In genomic region chr9:114561671-114561971, GRCm38 (mm10) we compare ENCODE assay signal across 10 mouse cellular contexts. TPM values are rescaled to one million over a fixed set of nuclear protein-coding genes. Genes with fewer than 3 reads are reported as not detected.
DNase-seq lines count a peak whose midpoint lies in the region; ATAC-seq lines count a peak whose summit lies in the region.
"Had no signal": no experiment of that assay in that cellular context is flagged by ENCODE, and none has a peak within 500 bp of the region (broad histone marks: within the 10 kb centered on the region; RNA-seq: fewer than 3 reads in every experiment).

No protein-coding gene starts in this region.

- H3K4me1 ChIP-seq in kidney, embryonic 15.5 days, result peaks cover 61% of the 10 kb centered on the region
- H3K4me1 ChIP-seq in embryonic facial prominence, embryonic 10.5 days, result peaks cover 64% of the 10 kb centered on the region
- H3K4me1 ChIP-seq in intestine, embryonic 14.5 days (replicated peaks; ENCODE audit: control insufficient read depth, insufficient read depth, low read length), result no peaks in the 10 kb centered on the region
- H3K4me1 ChIP-seq in midbrain, embryonic 15.5 days, result peaks cover 37% of the 10 kb centered on the region

- 3% methylated on average over 12 of the region's 12 CpGs for WGBS in kidney, embryonic 15.5 days
- WGBS in embryonic facial prominence, embryonic 10.5 days, result under 1% methylated on average over 12 of the region's 12 CpGs
- under 1% methylated on average over 12 of the region's 12 CpGs for WGBS in intestine, embryonic 14.5 days
- WGBS in midbrain, embryonic 15.5 days, result under 1% methylated on average over 12 of the region's 12 CpGs

- H3K27ac ChIP-seq in kidney, embryonic 15.5 days, result no peak overlapping the region
- H3K27ac ChIP-seq in embryonic facial prominence, embryonic 10.5 days (replicated peaks), result peak overlapping the region; percentile 99
- H3K27ac ChIP-seq in intestine, embryonic 14.5 days (ENCODE audit: low read depth), result no peak overlapping the region
- H3K27ac ChIP-seq in midbrain, embryonic 15.5 days, result no peak overlapping the region
- H3K27ac ChIP-seq: gastrocnemius, adult 2 months had no signal

- peak overlapping the region; percentile 72 for H3K4me3 ChIP-seq in kidney, embryonic 15.5 days (replicated peaks)
- peak overlapping the region; percentile 94 for H3K4me3 ChIP-seq in embryonic facial prominence, embryonic 10.5 days
- H3K4me3 ChIP-seq in intestine, embryonic 14.5 days (ENCODE audit: low read depth, low read length), result peak overlapping the region; percentile 65
- peak overlapping the region; percentile 6; the same call in 1 of the 2 replicates for H3K4me3 ChIP-seq in midbrain, embryonic 15.5 days
- H3K4me3 ChIP-seq: gastrocnemius, adult 2 months had no signal

- ATAC-seq in kidney, embryonic 15.5 days (replicated peaks; ENCODE audit: low FRiP score), result no peak
- no peak for ATAC-seq in intestine, embryonic 14.5 days (replicated peaks; ENCODE audit: low FRiP score, low TSS enrichment, low read depth)
- no peak for ATAC-seq in midbrain, embryonic 15.5 days (replicated peaks)
- ATAC-seq in cerebellum, adult (ENCODE audit: insufficient number of reproducible peaks, low FRiP score, low TSS enrichment), result no peak

- H3K9ac ChIP-seq in kidney, embryonic 15.5 days, result peak overlapping the region; percentile 66; the same call in 1 of the 2 replicates
- H3K9ac ChIP-seq in intestine, embryonic 14.5 days (ENCODE audit: low read length), result peak overlapping the region; percentile 66
- no peak overlapping the region for H3K9ac ChIP-seq in midbrain, embryonic 15.5 days

- H3K4me2 ChIP-seq in kidney, embryonic 15.5 days, result peak overlapping the region; percentile 97
- H3K4me2 ChIP-seq in intestine, embryonic 14.5 days (ENCODE audit: low read length), result peak overlapping the region; percentile 76
- H3K4me2 ChIP-seq in midbrain, embryonic 15.5 days, result peak overlapping the region; percentile 89

- peaks cover 53% of the 10 kb centered on the region for H3K27me3 ChIP-seq in kidney, embryonic 15.5 days
- H3K27me3 ChIP-seq in embryonic facial prominence, embryonic 10.5 days (replicated peaks; ENCODE audit: low read depth, poor library complexity, severe bottlenecking), result no peaks in the 10 kb centered on the region
- H3K27me3 ChIP-seq in intestine, embryonic 14.5 days (replicated peaks; ENCODE audit: control insufficient read depth, insufficient read depth, low read length), result peaks cover 50% of the 10 kb centered on the region
- peaks cover 69% of the 10 kb centered on the region for H3K27me3 ChIP-seq in midbrain, embryonic 15.5 days (replicated peaks)

- no peak for DNase-seq in kidney, adult 9 months
- DNase-seq in embryonic facial prominence, embryonic 10.5 days (ENCODE audit: low spot score), result peak; percentile 62
- DNase-seq in intestine, embryonic 14.5 days (ENCODE audit: low spot score), result peak; percentile 64
- DNase-seq in frontal cortex, postnatal 14 days (ENCODE audit: low spot score in 2 of 2), result no peak
- DNase-seq in adrenal gland, postnatal 36 days, result no peak
- DNase-seq: gastrocnemius, adult 2 months had no signal

- no peaks in the 10 kb centered on the region for H3K36me3 ChIP-seq in kidney, embryonic 15.5 days
- H3K36me3 ChIP-seq in embryonic facial prominence, embryonic 10.5 days (replicated peaks), result no peaks in the 10 kb centered on the region
- no peaks in the 10 kb centered on the region for H3K36me3 ChIP-seq in intestine, embryonic 14.5 days (ENCODE audit: control insufficient read depth, insufficient read depth, low read length)
- no peaks in the 10 kb centered on the region for H3K36me3 ChIP-seq in midbrain, embryonic 15.5 days (replicated peaks)

- H3K9me3 ChIP-seq in kidney, embryonic 15.5 days (replicated peaks), result no peaks in the 10 kb centered on the region
- H3K9me3 ChIP-seq in embryonic facial prominence, embryonic 10.5 days, result no peaks in the 10 kb centered on the region
- no peaks in the 10 kb centered on the region for H3K9me3 ChIP-seq in intestine, embryonic 14.5 days (ENCODE audit: control insufficient read depth, low read length)
- H3K9me3 ChIP-seq in midbrain, embryonic 15.5 days, result no peaks in the 10 kb centered on the region

RNA-seq across cellular contexts. Expression of gene Trim71, which starts 2.5 kb away (rescaled TPM):
- polyA plus RNA-seq in kidney, embryonic 15.5 days (2015; fragmentation: Nextera tagmentation; extraction: Ambion mirVana), result 0.87 and 1.00 TPM in 2 replicates
- 7.8 and 9.4 TPM in 2 replicates for polyA plus RNA-seq in embryonic facial prominence, embryonic 10.5 days (2016; fragmentation: Nextera tagmentation; extraction: Ambion mirVana)
- polyA plus RNA-seq in intestine, embryonic 14.5 days (2014; fragmentation: Nextera tagmentation; extraction: Ambion mirVana), result 2.7 and 2.9 TPM in 2 replicates
- polyA plus RNA-seq in midbrain, embryonic 15.5 days (2015; fragmentation: Nextera tagmentation; extraction: Ambion mirVana), result 0.15 and 0.17 TPM in 2 replicates
- under 1 TPM in 1 of 2 experiments, not detected in 1; 0.03 TPM for total RNA-seq in adrenal gland, postnatal 36 days (2021)
- total RNA-seq: gastrocnemius, adult 2 months; liver, adult 2 months had no signal
- polyA plus RNA-seq: liver, adult 2 months had no signal

RNA-seq across cellular contexts. Expression of gene C130032M10Rik, which starts 46.1 kb away (rescaled TPM):
- 0.58 and 0.62 TPM in 2 replicates for polyA plus RNA-seq in kidney, embryonic 15.5 days (2015; fragmentation: Nextera tagmentation; extraction: Ambion mirVana)
- polyA plus RNA-seq in embryonic facial prominence, embryonic 10.5 days (2016; fragmentation: Nextera tagmentation; extraction: Ambion mirVana), result 1.0 and 1.2 TPM in 2 replicates
- 0.46 TPM in 1 of 2 replicates, not detected in the other for polyA plus RNA-seq in intestine, embryonic 14.5 days (2014; fragmentation: Nextera tagmentation; extraction: Ambion mirVana)
- polyA plus RNA-seq in midbrain, embryonic 15.5 days (2015; fragmentation: Nextera tagmentation; extraction: Ambion mirVana), result not detected in 2 replicates
- total RNA-seq in adrenal gland, postnatal 36 days (2021), result not detected
- total RNA-seq: gastrocnemius, adult 2 months; liver, adult 2 months had no signal
- polyA plus RNA-seq: liver, adult 2 months had no signal

RNA-seq across cellular contexts. Expression of gene Ccr4, which starts 56.9 kb away (rescaled TPM):
- 0.55 and 0.78 TPM in 2 replicates for polyA plus RNA-seq in kidney, embryonic 15.5 days (2015; fragmentation: Nextera tagmentation; extraction: Ambion mirVana)
- polyA plus RNA-seq in embryonic facial prominence, embryonic 10.5 days (2016; fragmentation: Nextera tagmentation; extraction: Ambion mirVana), result 0.10 TPM in 1 of 2 replicates, not detected in the other
- polyA plus RNA-seq in intestine, embryonic 14.5 days (2014; fragmentation: Nextera tagmentation; extraction: Ambion mirVana), result 0.08 TPM in 2 replicates
- polyA plus RNA-seq in midbrain, embryonic 15.5 days (2015; fragmentation: Nextera tagmentation; extraction: Ambion mirVana), result not detected in 2 replicates
- total RNA-seq in adrenal gland, postnatal 36 days (2021), result not detected
- total RNA-seq: gastrocnemius, adult 2 months had no signal

Comparison
In these comparisons a context has a peak if more than half of its experiments do, and no peak if none do; other contexts are left out.
1. H3K4me3 ChIP-seq: peak in every context shown above with its lines; median percentile 94 in embryonic facial prominence, embryonic 10.5 days; 72 in kidney, embryonic 15.5 days; 65 in intestine, embryonic 14.5 days; 6 in midbrain, embryonic 15.5 days.
2. DNase-seq: peak in embryonic facial prominence, embryonic 10.5 days (single experiment) and intestine, embryonic 14.5 days (single experiment); none in kidney, adult 9 months (single experiment), frontal cortex, postnatal 14 days (0 of 2) and adrenal gland, postnatal 36 days (0 of 2).
3. Peak in every context shown above with its lines, with median percentiles within 50 percentile points of each other: H3K4me2 ChIP-seq.